Mouse (Mus musculus) limb, embryonic 12.5 days (tissue): Measurements from ENCODE around the gene Dach1. TPM values are rescaled to one million over a fixed set of nuclear protein-coding genes. Genes with fewer than 3 reads are reported as not detected.

Experiments
- ATAC-seq: fragments of 200-750 bp; cut with Nextera tagmentation; 2 replicates; pipeline ENCODE4 v1.8.0; 2017; ENCODE audit warnings: low read depth, moderate TSS enrichment; ENCODE audit not compliant: insufficient number of reproducible peaks, insufficient read depth, low FRiP score, low TSS enrichment
- H3K27ac ChIP-seq: fragments of 300-500 bp; sonication (generic); 2 replicates; pipeline ENCODE4 v1.5.1; 2016; ENCODE audit warnings: mild to moderate bottlenecking, moderate library complexity
- H3K27me3 ChIP-seq: fragments of 300-500 bp; sonication (generic); 2 replicates; pipeline ENCODE4 v1.6.1; 2016; ENCODE audit warnings: mild to moderate bottlenecking, moderate library complexity
- H3K36me3 ChIP-seq: fragments of 300-500 bp; sonication (generic); 2 replicates; pipeline ENCODE4 v1.6.1; 2016; ENCODE audit warnings: mild to moderate bottlenecking, moderate library complexity
- H3K4me1 ChIP-seq: fragments of 300-500 bp; sonication (generic); replicated peaks from 2 replicates; pipeline ENCODE4 v1.6.1; 2016
- H3K4me2 ChIP-seq: fragments of 300-500 bp; sonication (generic); 2 replicates; pipeline ENCODE4 v1.6.1; 2016; ENCODE audit warnings: mild to moderate bottlenecking, moderate library complexity
- H3K4me3 ChIP-seq: fragments of 300-500 bp; sonication (generic); replicated peaks from 2 replicates; pipeline ENCODE4 v1.5.1; 2016; ENCODE audit warnings: mild to moderate bottlenecking
- H3K9ac ChIP-seq: fragments of 300-500 bp; sonication (generic); replicated peaks from 2 replicates; pipeline ENCODE4 v1.6.1; 2016; ENCODE audit warnings: mild to moderate bottlenecking, moderate library complexity
- H3K9me3 ChIP-seq: fragments of 300-500 bp; sonication (generic); 2 replicates; pipeline ENCODE4 v1.6.1; 2016; ENCODE audit warnings: mild to moderate bottlenecking, moderate library complexity
- WGBS: fragments of 180-500 bp; shearing (Covaris S2); methylation state at CpG from one replicate; pipeline ENCODE4 v1.1.7; 2016; 5-methylcytosine and 5-hydroxymethylcytosine counted together
- polyA plus RNA-seq: library from polyadenylated mRNA; unstranded; fragments of >200 nt; fragmentation: Nextera tagmentation; extraction: Ambion mirVana; gene quantifications from 2 replicates; pipeline ENCODE4 v1.2.1, GENCODE M21; 2016

Gene Dach1
- polyA plus RNA-seq, 1 experiment from 2014 or later, result 23.9 TPM

DNA sequence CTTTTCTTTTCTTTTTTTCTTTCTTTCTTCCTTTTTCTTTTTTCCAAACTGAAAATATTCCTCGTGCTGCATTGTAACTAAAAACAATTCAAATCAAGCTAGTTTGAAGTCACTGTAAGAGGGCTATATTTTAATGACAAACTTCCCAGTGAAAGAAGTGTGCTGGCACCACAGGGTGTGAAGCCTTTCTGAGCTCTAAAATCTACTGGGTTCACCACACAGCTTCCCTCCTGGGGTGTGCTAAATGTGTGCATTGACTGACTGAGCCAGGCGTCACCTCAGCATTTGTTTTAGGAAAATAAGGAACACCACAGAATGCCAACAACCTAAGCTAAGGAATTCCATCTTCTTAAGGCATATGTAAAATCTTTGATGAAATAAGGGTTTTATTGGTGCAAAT lies 224.1 kb downstream of the Dach1 start:
- H3K4me1 ChIP-seq, result peaks cover 4% of the 10 kb centered on the region; the same call in 1 of the 2 replicates
- no peaks in the 10 kb centered on the region for H3K9me3 ChIP-seq
- no peak overlapping the region for H3K9ac ChIP-seq
- no peak overlapping the region for H3K4me2 ChIP-seq
- no peaks in the 10 kb centered on the region for H3K27me3 ChIP-seq
- H3K36me3 ChIP-seq, result no peaks in the 10 kb centered on the region
- no peak overlapping the region for H3K4me3 ChIP-seq
- ATAC-seq, result no peak
- 30% methylated on average over 2 of the region's 2 CpGs for WGBS
- H3K27ac ChIP-seq, result no peak overlapping the region

DNA sequence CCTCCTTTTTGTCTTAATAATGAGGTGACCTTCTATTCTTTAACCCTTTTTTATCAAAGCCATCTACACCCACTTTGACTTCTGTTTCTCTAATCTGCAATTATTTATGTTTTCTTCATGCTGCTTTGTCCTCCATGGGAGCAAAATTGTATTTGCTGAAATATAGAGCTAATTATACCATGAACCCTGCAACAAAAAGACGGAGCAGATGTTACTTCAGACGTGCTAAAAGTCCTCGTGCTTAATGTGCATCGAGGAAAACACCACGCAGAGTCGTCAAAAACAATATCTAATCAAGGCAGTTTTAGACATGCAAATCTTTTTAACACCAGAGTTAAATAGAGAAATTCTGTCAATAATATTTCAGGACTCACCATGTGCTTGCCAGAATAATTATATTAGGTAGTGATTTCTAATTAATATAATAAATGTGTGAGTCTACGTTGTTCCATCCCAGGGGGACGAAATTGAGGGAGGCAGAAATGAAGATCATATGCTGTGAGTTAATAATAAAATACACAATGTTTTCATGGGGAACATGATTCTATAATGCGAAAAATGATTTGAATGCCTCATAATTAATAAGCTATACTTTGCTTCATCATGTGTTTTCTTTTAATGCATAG lies 224.8 kb downstream of the Dach1 start:
- no peak overlapping the region for H3K27ac ChIP-seq
- no peaks in the 10 kb centered on the region for H3K9me3 ChIP-seq
- WGBS, result 46% methylated on average over 9 of the region's 9 CpGs
- ATAC-seq, result no peak
- H3K27me3 ChIP-seq, result no peaks in the 10 kb centered on the region
- H3K4me2 ChIP-seq, result no peak overlapping the region
- no peak overlapping the region for H3K4me3 ChIP-seq
- peaks cover 4% of the 10 kb centered on the region; the same call in 1 of the 2 replicates for H3K4me1 ChIP-seq
- H3K36me3 ChIP-seq, result no peaks in the 10 kb centered on the region
- no peak overlapping the region for H3K9ac ChIP-seq

DNA sequence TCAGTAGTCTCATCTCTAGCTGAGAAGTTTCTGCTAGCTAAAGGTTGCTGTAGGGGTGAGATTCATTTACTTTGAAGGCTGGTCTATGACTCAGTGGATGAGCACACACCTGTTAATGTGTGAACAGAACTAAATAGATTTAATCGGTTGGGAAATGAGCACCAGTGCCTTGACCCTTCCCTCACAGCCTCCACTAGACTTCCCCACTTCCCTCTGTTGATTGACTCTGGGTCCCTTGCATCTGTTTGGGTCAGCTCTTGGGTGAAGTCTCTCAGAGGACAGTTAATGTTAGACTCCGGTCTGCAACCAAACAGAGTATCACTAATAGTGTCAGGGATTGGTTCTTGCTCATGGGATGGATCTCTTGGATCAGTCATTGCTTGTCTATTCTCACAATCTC lies 227.2 kb downstream of the Dach1 start:
- no peak overlapping the region for H3K9ac ChIP-seq
- H3K36me3 ChIP-seq, result no peaks in the 10 kb centered on the region
- no peaks in the 10 kb centered on the region for H3K9me3 ChIP-seq
- no peak overlapping the region for H3K4me3 ChIP-seq
- peaks cover 4% of the 10 kb centered on the region; the same call in 1 of the 2 replicates for H3K4me1 ChIP-seq
- H3K27ac ChIP-seq, result no peak overlapping the region
- ATAC-seq, result no peak
- H3K4me2 ChIP-seq, result no peak overlapping the region
- no peaks in the 10 kb centered on the region for H3K27me3 ChIP-seq
- 86% methylated on average over 2 of the region's 2 CpGs for WGBS

DNA sequence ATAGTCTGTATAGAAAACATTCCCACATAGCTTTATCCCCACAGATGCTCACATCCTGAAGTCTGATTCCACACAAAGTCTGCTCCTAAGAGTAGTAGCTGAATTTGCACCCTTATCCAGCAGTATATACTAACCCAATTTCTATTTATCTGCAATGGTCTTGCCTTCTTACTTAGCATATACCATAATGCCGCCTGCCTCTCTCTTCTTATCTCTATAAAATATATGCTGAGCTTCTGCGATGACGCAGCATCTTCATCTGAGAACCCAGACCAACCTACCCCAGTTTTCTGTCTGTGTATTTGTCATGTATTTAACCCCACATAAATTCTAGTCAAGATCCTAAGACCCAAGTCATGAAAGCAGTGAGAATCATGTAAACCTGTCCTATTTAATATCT lies 272.9 kb downstream of the Dach1 start:
- Histone ChIP-seq H3K27me3 (no peaks in the 10 kb centered on the region), H3K4me2 (no peak overlapping the region), H3K4me1 (no peaks in the 10 kb centered on the region), H3K36me3 (no peaks in the 10 kb centered on the region), H3K4me3 (no peak overlapping the region), H3K9me3 (no peaks in the 10 kb centered on the region), H3K27ac (no peak overlapping the region), H3K9ac (no peak overlapping the region)
- WGBS, result 99% methylated on average over 3 of the region's 3 CpGs
- no peak for ATAC-seq

DNA sequence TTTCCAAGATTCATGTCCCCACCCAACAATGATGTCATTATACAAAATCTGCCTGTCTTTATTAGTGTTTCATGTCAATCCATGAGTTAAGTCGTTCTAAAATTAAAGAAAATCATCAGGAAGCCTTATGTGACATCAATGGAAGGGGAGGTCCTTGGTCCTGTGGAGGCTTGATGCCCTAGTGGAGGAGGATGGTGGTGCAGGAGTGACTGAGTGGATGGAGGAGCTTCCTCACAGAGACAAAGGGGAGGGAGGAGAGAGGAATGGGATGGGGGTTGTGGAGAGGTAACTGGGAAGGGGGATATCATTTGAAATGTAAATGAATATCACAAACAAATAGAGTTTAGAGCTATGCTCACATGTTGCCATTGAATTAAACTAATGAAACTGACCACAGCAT lies 287.6 kb downstream of the Dach1 start:
- Histone ChIP-seq H3K4me2 (no peak overlapping the region), H3K27me3 (no peaks in the 10 kb centered on the region), H3K9me3 (no peaks in the 10 kb centered on the region), H3K36me3 (no peaks in the 10 kb centered on the region), H3K4me1 (no peaks in the 10 kb centered on the region), H3K4me3 (no peak overlapping the region), H3K27ac (no peak overlapping the region), H3K9ac (no peak overlapping the region)
- ATAC-seq, result no peak
- 38% methylated on average over 1 of the region's 1 CpGs for WGBS

DNA sequence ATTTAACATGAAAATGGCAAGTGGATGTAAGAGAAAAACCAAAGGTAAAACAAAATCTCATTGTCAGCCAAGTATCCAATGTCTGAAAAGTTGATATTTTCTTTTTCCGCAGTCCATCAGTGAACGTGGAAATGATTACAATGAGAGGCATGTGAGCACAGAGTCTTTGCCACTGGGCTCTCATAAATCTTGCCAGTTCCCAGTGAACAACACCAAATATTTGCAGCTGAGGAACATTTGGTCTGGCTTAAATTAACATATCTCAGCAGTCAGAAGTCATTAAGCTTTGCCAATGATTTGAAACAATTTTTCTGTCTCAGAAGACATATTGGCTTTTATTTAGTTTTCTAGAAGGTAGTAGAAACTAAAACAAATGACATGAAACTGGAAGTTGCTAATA lies 298.6 kb downstream of the Dach1 start:
- H3K4me3 ChIP-seq, result no peak overlapping the region
- WGBS, result 5% methylated on average over 2 of the region's 2 CpGs
- no peak overlapping the region for H3K9ac ChIP-seq
- H3K4me1 ChIP-seq, result peaks cover 9% of the 10 kb centered on the region; the same call in 1 of the 2 replicates
- no peaks in the 10 kb centered on the region for H3K9me3 ChIP-seq
- ATAC-seq, result no peak
- H3K36me3 ChIP-seq, result peaks cover 3% of the 10 kb centered on the region; the same call in 1 of the 2 replicates
- no peak overlapping the region for H3K27ac ChIP-seq
- H3K27me3 ChIP-seq, result no peaks in the 10 kb centered on the region
- H3K4me2 ChIP-seq, result no peak overlapping the region

DNA sequence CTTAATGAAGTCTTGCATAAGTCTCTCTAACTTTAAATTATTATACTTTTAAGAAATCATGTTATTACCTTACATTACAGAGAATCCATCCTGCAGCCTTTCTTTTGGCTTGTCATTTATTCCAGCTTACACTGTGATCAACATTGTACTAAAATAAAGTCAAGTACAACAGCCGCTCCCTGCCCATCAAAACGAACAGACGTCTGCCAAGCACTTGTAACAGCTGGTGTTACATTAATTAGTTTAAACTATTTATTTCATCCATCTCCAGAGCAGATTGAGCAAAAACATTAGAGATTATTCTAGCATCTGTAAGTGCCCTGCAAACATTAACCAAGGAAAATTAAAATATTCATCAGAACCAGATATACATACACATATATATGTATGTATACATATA lies 311.2 kb downstream of the Dach1 start:
- WGBS, result 62% methylated on average over 3 of the region's 3 CpGs
- H3K4me3 ChIP-seq, result no peak overlapping the region

DNA sequence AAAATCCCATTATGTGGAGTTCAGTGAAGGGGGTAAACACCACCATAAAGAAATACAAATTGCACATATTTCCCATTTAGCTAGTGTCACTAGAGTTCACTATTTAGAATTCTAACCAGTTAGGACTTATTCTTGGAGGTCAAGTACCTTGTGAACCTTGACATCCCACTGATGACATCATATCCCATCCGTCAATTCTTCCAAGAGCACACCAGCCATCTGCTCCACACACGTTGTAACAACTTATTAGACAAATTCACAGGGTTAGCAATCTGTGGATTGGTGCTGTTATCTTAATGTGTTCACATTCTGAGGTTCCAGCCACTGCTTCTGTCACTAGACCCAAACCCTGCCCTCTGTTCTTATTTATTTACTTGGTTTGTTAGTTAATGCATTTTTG lies 312.3 kb downstream of the Dach1 start:
- no peak for ATAC-seq
- H3K36me3 ChIP-seq, result no peaks in the 10 kb centered on the region

More for the DNA sequence above, 311.2 kb downstream of the Dach1 start:
- Histone ChIP-seq H3K36me3 (no peaks in the 10 kb centered on the region), H3K4me2 (no peak overlapping the region), H3K4me1 (no peaks in the 10 kb centered on the region), H3K27me3 (no peaks in the 10 kb centered on the region), H3K9me3 (no peaks in the 10 kb centered on the region), H3K27ac (no peak overlapping the region), H3K9ac (no peak overlapping the region)
- ATAC-seq, result no peak

DNA sequence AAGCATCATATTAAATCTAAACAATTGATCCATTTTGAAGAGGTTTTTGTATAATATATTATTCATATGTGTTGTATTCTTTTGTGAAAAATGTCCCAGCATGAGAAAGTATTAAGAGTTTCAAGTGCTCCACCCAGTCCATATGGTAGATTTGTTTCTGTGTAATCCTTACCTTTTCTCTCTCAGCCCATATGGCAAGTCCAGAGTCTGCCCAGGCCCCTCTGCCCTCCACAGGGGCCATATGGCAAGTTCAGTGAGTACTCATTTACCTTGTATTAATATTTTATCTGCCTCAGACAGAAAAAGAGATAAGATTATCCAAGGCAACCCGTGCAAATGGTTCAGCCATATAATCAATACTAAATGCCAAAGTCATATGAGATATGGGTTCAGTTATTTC lies 314.2 kb downstream of the Dach1 start:
- no peak overlapping the region for H3K4me2 ChIP-seq
- no peak for ATAC-seq
- H3K9ac ChIP-seq, result no peak overlapping the region
- H3K27me3 ChIP-seq, result no peaks in the 10 kb centered on the region
- H3K9me3 ChIP-seq, result no peaks in the 10 kb centered on the region
- no peak overlapping the region for H3K27ac ChIP-seq
- no peaks in the 10 kb centered on the region for H3K36me3 ChIP-seq
- 82% methylated on average over 1 of the region's 1 CpGs for WGBS
- H3K4me3 ChIP-seq, result no peak overlapping the region
- no peaks in the 10 kb centered on the region for H3K4me1 ChIP-seq

More for the DNA sequence above, 312.3 kb downstream of the Dach1 start:
- WGBS, result 57% methylated on average over 2 of the region's 2 CpGs
- Histone ChIP-seq H3K4me1 (no peaks in the 10 kb centered on the region), H3K9ac (no peak overlapping the region), H3K27me3 (no peaks in the 10 kb centered on the region), H3K9me3 (no peaks in the 10 kb centered on the region), H3K4me3 (no peak overlapping the region), H3K27ac (no peak overlapping the region), H3K4me2 (no peak overlapping the region)

DNA sequence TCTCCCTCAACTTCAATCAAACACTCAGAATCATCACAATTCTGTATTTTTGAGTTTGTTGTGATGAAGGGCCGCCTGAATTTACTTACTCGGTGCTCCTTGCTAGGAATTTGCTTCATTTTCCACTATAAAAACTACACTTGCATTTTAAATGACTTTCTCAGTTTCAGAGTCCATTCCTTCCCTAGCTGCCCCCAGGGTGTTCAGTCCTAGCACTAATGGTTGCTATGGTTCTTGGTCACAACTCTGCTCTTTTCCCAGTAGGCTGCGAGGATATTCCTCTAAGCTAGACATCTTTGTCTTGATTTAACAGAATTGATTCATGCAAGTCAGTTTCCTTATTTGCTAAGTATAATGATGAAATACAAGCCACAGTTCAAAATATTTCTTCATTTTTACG lies 319.1 kb downstream of the Dach1 start:
- no peaks in the 10 kb centered on the region for H3K36me3 ChIP-seq
- no peak overlapping the region for H3K4me2 ChIP-seq
- no peaks in the 10 kb centered on the region for H3K9me3 ChIP-seq
- H3K4me3 ChIP-seq, result no peak overlapping the region
- no peaks in the 10 kb centered on the region for H3K27me3 ChIP-seq
- 66% methylated on average over 4 of the region's 4 CpGs for WGBS
- H3K4me1 ChIP-seq, result no peaks in the 10 kb centered on the region
- no peak for ATAC-seq
- H3K9ac ChIP-seq, result no peak overlapping the region
- H3K27ac ChIP-seq, result no peak overlapping the region

DNA sequence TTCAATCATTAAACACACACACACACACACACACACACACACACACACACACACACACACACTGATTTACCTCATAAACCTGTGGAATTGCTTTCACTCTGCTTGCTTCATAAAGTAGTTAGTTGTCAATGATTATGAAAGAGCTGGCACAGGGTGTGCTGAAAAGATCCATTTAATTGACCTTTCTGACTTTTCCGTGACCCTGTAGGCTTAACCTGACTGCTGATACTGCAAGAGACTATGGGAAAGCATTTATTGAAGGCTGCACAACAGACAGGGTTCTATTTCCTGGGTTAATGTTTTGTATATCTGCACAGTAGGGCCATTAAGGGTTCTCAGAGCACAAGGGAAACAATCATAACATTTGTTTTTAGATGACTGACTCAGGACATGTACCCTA lies 321.9 kb downstream of the Dach1 start:
- no peaks in the 10 kb centered on the region for H3K27me3 ChIP-seq
- WGBS, result 44% methylated on average over 1 of the region's 1 CpGs
- ATAC-seq, result no peak

DNA sequence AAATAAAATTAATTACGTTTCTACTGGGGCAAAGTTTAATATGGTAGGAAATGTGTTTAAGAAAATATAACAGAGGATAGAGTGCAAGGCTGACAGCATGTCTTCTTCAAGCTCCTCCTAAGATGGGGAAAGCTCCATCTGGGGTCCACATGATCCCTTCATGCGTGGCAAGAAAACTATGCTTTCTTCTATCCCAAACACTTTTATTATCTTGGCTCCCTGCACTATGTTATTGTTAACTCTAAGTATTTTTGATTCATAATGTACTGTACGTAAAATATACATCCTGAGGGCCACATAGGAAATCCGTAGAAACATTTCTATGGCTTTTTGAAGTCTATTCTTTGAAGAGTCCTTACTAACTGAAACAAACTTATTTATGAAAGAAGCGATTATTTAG lies 330.3 kb downstream of the Dach1 start:
- WGBS, result 84% methylated on average over 5 of the region's 5 CpGs
- Histone ChIP-seq H3K4me2 (no peak overlapping the region), H3K27me3 (no peaks in the 10 kb centered on the region), H3K9ac (no peak overlapping the region), H3K27ac (no peak overlapping the region), H3K9me3 (no peaks in the 10 kb centered on the region), H3K4me1 (no peaks in the 10 kb centered on the region), H3K36me3 (no peaks in the 10 kb centered on the region), H3K4me3 (no peak overlapping the region)
- ATAC-seq, result no peak

More for the DNA sequence above, 321.9 kb downstream of the Dach1 start:
- no peaks in the 10 kb centered on the region for H3K9me3 ChIP-seq
- H3K4me3 ChIP-seq, result no peak overlapping the region
- H3K4me1 ChIP-seq, result no peaks in the 10 kb centered on the region
- H3K27ac ChIP-seq, result no peak overlapping the region
- H3K36me3 ChIP-seq, result no peaks in the 10 kb centered on the region
- H3K9ac ChIP-seq, result no peak overlapping the region
- H3K4me2 ChIP-seq, result no peak overlapping the region
